Mouse (Mus musculus) embryonic facial prominence, embryonic 12.5 days (tissue): Measurements from ENCODE around the gene Npepl1. TPM values are rescaled to one million over a fixed set of nuclear protein-coding genes. Genes with fewer than 3 reads are reported as not detected.
A peak's percentile ranks its signal among the peaks of the same experiment; 100 is the strongest.

Source experiments
- ATAC-seq: fragments of 200-750 bp; cut with Nextera tagmentation; 2 replicates; pipeline ENCODE4 v1.8.0; 2017; ENCODE audit not compliant: insufficient number of reproducible peaks, insufficient read depth, low FRiP score, low TSS enrichment
- H3K27ac ChIP-seq: fragments of 300-500 bp; sonication (generic); 2 replicates; pipeline ENCODE4 v1.5.1; 2016; ENCODE audit warnings: mild to moderate bottlenecking
- H3K27me3 ChIP-seq: fragments of 300-500 bp; sonication (generic); 2 replicates; pipeline ENCODE4 v1.6.1; 2016; ENCODE audit warnings: mild to moderate bottlenecking, moderate library complexity
- H3K36me3 ChIP-seq: fragments of 300-500 bp; sonication (generic); 2 replicates; pipeline ENCODE4 v1.6.1; 2016; ENCODE audit warnings: mild to moderate bottlenecking
- H3K4me1 ChIP-seq: fragments of 300-500 bp; sonication (generic); 2 replicates; pipeline ENCODE4 v1.6.1; 2016
- H3K4me2 ChIP-seq: fragments of 300-500 bp; sonication (generic); replicated peaks from 2 replicates; pipeline ENCODE4 v1.6.1; 2016; ENCODE audit warnings: mild to moderate bottlenecking, moderate library complexity
- H3K4me3 ChIP-seq: fragments of 300-500 bp; sonication (generic); 2 replicates; pipeline ENCODE4 v1.5.1; 2016; ENCODE audit warnings: mild to moderate bottlenecking
- H3K9ac ChIP-seq: fragments of 300-500 bp; sonication (generic); 2 replicates; pipeline ENCODE4 v1.6.1; 2016; ENCODE audit warnings: mild to moderate bottlenecking, moderate library complexity
- H3K9me3 ChIP-seq: fragments of 300-500 bp; sonication (generic); 2 replicates; pipeline ENCODE4 v1.6.1; 2016; ENCODE audit warnings: mild to moderate bottlenecking, moderate library complexity
- WGBS: fragments of 180-500 bp; shearing (Covaris S2); methylation state at CpG from one replicate; pipeline ENCODE4 v1.1.7; 2016; 5-methylcytosine and 5-hydroxymethylcytosine counted together
- polyA plus RNA-seq: library from polyadenylated mRNA; unstranded; fragments of >200 nt; fragmentation: Nextera tagmentation; extraction: Ambion mirVana; gene quantifications from 2 replicates; pipeline ENCODE4 v1.2.1, GENCODE M21; 2016

The Npepl1 gene
- 51.3 and 52.4 TPM in 2 replicates for polyA plus RNA-seq

- no peaks in the 10 kb centered on the region for H3K27me3 ChIP-seq
- H3K4me2 ChIP-seq: peak within 1 kb of the TSS; percentile 91
- 3% methylated on average over 77 of the region's 90 CpGs for WGBS
- peak within 1 kb of the TSS; percentile 72 for H3K27ac ChIP-seq
- peak within 1 kb of the TSS; percentile 86 for H3K9ac ChIP-seq
- peak; percentile 73 for ATAC-seq
- H3K4me3 ChIP-seq: peak within 1 kb of the TSS; percentile 56
- H3K36me3 ChIP-seq: peaks cover 17% of the 10 kb centered on the region; the same call in 1 of the 2 replicates
- H3K9me3 ChIP-seq: no peaks in the 10 kb centered on the region
- peaks cover 11% of the 10 kb centered on the region for H3K4me1 ChIP-seq
These were observed at the start of gene Npepl1 for GRCm38 (mm10) chr2:174109991-174110782. Npepl1 (plus strand) TSS chr2:174110349.

GRCm38 (mm10) chr2:174061219-174061618, 48.9 kb upstream of the Npepl1 start:
- no peak overlapping the region for H3K4me2 ChIP-seq
- 30% methylated on average over 2 of the region's 2 CpGs for WGBS
- no peak overlapping the region for H3K27ac ChIP-seq
- no peaks in the 10 kb centered on the region for H3K9me3 ChIP-seq
- H3K4me3 ChIP-seq: no peak overlapping the region
- peaks cover 12% of the 10 kb centered on the region; the same call in 1 of the 2 replicates for H3K4me1 ChIP-seq
- H3K9ac ChIP-seq: no peak overlapping the region
- no peaks in the 10 kb centered on the region for H3K27me3 ChIP-seq
- H3K36me3 ChIP-seq: no peaks in the 10 kb centered on the region
- no peak for ATAC-seq

- H3K27ac ChIP-seq: no peak overlapping the region
- ATAC-seq: no peak
These were observed 47.1 kb upstream of the Npepl1 start for GRCm38 (mm10) chr2:174063074-174063473.

GRCm38 (mm10) chr2:174063527-174064211, 46.5 kb upstream of the Npepl1 start:
- WGBS: 61% methylated on average over 9 of the region's 9 CpGs
- H3K27ac ChIP-seq: 0 out of 2 replicates have a peak overlapping the region, but pooled peaks have one; percentile 30
- 0 out of 2 replicates have a peak, but pooled peaks have one; percentile 47 for ATAC-seq

More at GRCm38 (mm10) chr2:174063074-174063473, 47.1 kb upstream of the Npepl1 start:
- Histone ChIP-seq H3K4me2 (no peak overlapping the region), H3K4me3 (no peak overlapping the region), H3K36me3 (no peaks in the 10 kb centered on the region), H3K27me3 (no peaks in the 10 kb centered on the region), H3K9me3 (no peaks in the 10 kb centered on the region), H3K9ac (no peak overlapping the region), H3K4me1 (peaks cover 7% of the 10 kb centered on the region; the same call in 1 of the 2 replicates)
- 70% methylated on average over 6 of the region's 6 CpGs for WGBS

GRCm38 (mm10) chr2:174067793-174068419, 42.2 kb upstream of the Npepl1 start:
- no peak for ATAC-seq
- H3K27me3 ChIP-seq: no peaks in the 10 kb centered on the region
- 74% methylated on average over 6 of the region's 6 CpGs for WGBS

More at GRCm38 (mm10) chr2:174063527-174064211, 46.5 kb upstream of the Npepl1 start:
- no peaks in the 10 kb centered on the region for H3K9me3 ChIP-seq
- H3K4me2 ChIP-seq: no peak overlapping the region
- H3K4me1 ChIP-seq: peaks cover 6% of the 10 kb centered on the region; the same call in 1 of the 2 replicates
- no peak overlapping the region for H3K9ac ChIP-seq
- H3K4me3 ChIP-seq: no peak overlapping the region
- H3K36me3 ChIP-seq: no peaks in the 10 kb centered on the region
- no peaks in the 10 kb centered on the region for H3K27me3 ChIP-seq

GRCm38 (mm10) chr2:174069532-174070049, 40.6 kb upstream of the Npepl1 start:
- no peak for ATAC-seq
- H3K27me3 ChIP-seq: no peaks in the 10 kb centered on the region
- 59% methylated on average over 3 of the region's 3 CpGs for WGBS
- H3K27ac ChIP-seq: no peak overlapping the region
- H3K9me3 ChIP-seq: no peaks in the 10 kb centered on the region
- H3K4me2 ChIP-seq: no peak overlapping the region
- no peaks in the 10 kb centered on the region for H3K36me3 ChIP-seq
- no peak overlapping the region for H3K9ac ChIP-seq
- no peak overlapping the region for H3K4me3 ChIP-seq
- H3K4me1 ChIP-seq: no peaks in the 10 kb centered on the region; the same call in 1 of the 2 replicates

More at GRCm38 (mm10) chr2:174067793-174068419, 42.2 kb upstream of the Npepl1 start:
- Histone ChIP-seq H3K4me1 (peaks cover 6% of the 10 kb centered on the region), H3K4me2 (no peak overlapping the region), H3K9ac (no peak overlapping the region), H3K9me3 (no peaks in the 10 kb centered on the region), H3K27ac (no peak overlapping the region), H3K36me3 (no peaks in the 10 kb centered on the region), H3K4me3 (no peak overlapping the region)

DNA sequence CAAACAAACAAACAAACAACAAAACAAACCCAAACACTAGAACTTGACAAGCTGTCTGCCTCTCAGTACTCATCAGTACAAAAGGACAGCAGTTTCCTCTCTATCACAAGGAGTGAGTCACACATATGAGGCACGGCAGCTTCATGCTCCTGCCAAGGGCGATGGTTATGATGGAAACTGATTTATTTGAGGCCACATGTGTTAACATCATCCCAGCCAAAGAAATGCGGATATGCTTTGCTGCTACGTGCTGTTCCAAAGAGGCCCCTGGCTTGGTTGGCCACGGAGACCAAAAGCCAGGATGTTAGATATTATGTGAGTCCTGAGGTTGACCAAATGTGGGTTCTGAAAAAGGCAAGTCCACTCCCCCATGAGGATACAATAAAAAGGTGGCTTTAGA, 38.7 kb upstream of the Npepl1 start:
- no peak overlapping the region for H3K9ac ChIP-seq
- no peaks in the 10 kb centered on the region for H3K9me3 ChIP-seq
- no peak overlapping the region for H3K27ac ChIP-seq
- H3K4me2 ChIP-seq: no peak overlapping the region
- no peak for ATAC-seq
- H3K27me3 ChIP-seq: no peaks in the 10 kb centered on the region
- no peaks in the 10 kb centered on the region for H3K36me3 ChIP-seq
- WGBS: 94% methylated on average over 5 of the region's 5 CpGs
- no peak overlapping the region for H3K4me3 ChIP-seq
- H3K4me1 ChIP-seq: peaks cover 8% of the 10 kb centered on the region

- no peaks in the 10 kb centered on the region for H3K27me3 ChIP-seq
- no peak overlapping the region for H3K4me3 ChIP-seq
- H3K4me1 ChIP-seq: peaks cover 18% of the 10 kb centered on the region
- WGBS: 71% methylated on average over 5 of the region's 5 CpGs
- H3K27ac ChIP-seq: peak overlapping the region; percentile 41; the same call in 1 of the 2 replicates
- H3K4me2 ChIP-seq: no peak overlapping the region
- H3K36me3 ChIP-seq: no peaks in the 10 kb centered on the region
- no peak for ATAC-seq
- no peaks in the 10 kb centered on the region for H3K9me3 ChIP-seq
- no peak overlapping the region for H3K9ac ChIP-seq
These were observed 36.9 kb upstream of the Npepl1 start for GRCm38 (mm10) chr2:174073156-174073790.

GRCm38 (mm10) chr2:174074621-174075020, 35.5 kb upstream of the Npepl1 start:
- Histone ChIP-seq H3K4me3 (peak overlapping the region; percentile 85), H3K27ac (peak overlapping the region; percentile 96), H3K9me3 (no peaks in the 10 kb centered on the region), H3K9ac (peak overlapping the region; percentile 86), H3K36me3 (no peaks in the 10 kb centered on the region), H3K4me1 (peaks cover 18% of the 10 kb centered on the region), H3K27me3 (no peaks in the 10 kb centered on the region), H3K4me2 (peak overlapping the region; percentile 88)
- ATAC-seq: no peak
- 0% methylated on average over 12 of the region's 13 CpGs for WGBS

DNA sequence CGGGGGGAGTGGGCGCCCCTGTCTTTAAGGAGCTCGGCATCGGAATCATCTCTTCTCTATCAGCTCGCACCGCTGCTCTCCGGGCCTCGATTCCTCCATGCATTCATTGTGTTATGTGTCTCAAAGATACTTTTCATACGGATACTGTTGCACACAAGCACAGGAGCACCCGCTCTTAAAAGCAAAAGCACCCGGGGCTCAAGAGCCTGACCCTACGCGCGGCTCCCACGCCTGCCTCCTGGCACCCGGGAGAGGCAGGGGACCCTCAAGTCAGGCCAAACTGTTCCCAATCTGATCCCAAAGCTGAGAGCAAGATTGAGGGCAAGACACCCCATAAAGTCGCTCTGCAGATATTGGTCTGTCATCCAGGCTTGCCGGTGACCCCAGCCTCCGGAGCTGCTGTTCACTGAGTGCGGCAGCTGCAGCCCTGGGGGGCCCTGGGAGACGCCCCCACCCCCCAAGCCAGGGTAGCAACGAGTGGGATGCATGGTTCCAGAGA, 35.0 kb upstream of the Npepl1 start:
- H3K36me3 ChIP-seq: no peaks in the 10 kb centered on the region
- H3K4me1 ChIP-seq: peaks cover 18% of the 10 kb centered on the region
- 1% methylated on average over 22 of the region's 22 CpGs for WGBS
- H3K27ac ChIP-seq: peak overlapping the region; percentile 96
- H3K27me3 ChIP-seq: no peaks in the 10 kb centered on the region
- H3K9me3 ChIP-seq: no peaks in the 10 kb centered on the region
- peak overlapping the region; percentile 85 for H3K4me3 ChIP-seq
- H3K4me2 ChIP-seq: peak overlapping the region; percentile 88
- peak overlapping the region; percentile 86 for H3K9ac ChIP-seq
- no peak for ATAC-seq
